Mouse (Mus musculus) stomach, postnatal 0 days (tissue): ENCODE data around the gene Cyb561.

Source experiments
- CTCF ChIP-seq: IDR thresholded peaks from 2 replicates; pipeline ENCODE4 v1.5.1; 2016; ENCODE audit warnings: antibody characterized with exemption, low read depth, mild to moderate bottlenecking, moderate library complexity
- EP300 ChIP-seq: optimal IDR thresholded peaks from 2 replicates; pipeline ENCODE3; 2016; ENCODE audit warnings: antibody characterized with exemption

DNA sequence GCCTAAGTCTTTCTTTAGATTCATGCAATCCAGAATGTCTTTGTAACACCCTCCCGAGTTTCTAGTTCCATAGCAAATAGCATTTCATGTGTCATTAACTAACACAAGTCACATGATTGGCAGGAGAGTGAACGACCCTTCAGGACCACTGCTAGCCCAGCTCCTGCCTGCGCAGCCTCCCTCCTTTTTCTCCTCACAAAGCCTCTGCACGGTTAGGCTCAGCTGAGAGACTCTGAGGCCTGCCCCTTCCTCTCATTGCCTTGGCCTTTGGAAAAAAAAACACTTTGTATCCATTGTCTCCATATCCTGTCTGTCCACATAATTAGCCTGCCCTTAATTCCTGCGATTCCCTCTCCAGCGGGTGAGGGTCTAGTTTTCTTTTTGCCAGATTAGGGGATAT, 4.4 kb upstream of the Cyb561 start:
- TF ChIP-seq CTCF (no peak), EP300 (no peak)
